Mouse (Mus musculus): ENCODE measurements around the gene Tmem63a. TPM values are rescaled to one million over a fixed set of nuclear protein-coding genes. Genes with fewer than 3 reads are reported as not detected.

Gene Tmem63a
- polyA plus RNA-seq, 1 experiment from 2014 or later: 5.8 TPM

DNA sequence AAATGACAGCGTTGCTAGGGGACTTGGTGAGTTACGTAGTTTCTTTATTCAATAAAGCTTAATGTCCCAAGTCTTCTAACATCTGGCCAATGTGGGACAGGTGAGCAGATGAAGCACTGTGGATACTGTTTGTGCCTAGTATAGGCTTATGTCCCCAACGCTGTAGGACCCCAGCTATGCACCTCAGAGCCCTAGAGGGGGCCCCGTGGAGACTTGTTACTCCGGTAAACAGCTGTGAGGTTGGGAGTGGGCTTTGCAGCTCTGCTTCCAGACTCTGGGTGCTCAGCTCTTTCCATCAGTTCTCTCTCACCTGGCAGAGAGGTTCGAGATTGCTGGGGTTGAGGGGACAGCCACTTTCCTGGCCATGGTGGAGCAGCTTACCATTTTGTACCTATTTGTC lies 36.8 kb upstream of the Tmem63a start:
- no peak overlapping the region; the same call in 1 of the 2 replicates for H3K27ac ChIP-seq (ENCODE audit: low read depth, low read length)
- no peak for ATAC-seq (replicated peaks; ENCODE audit: insufficient number of reproducible peaks, low FRiP score, low TSS enrichment)
- 60% methylated on average over 6 of the region's 6 CpGs for WGBS (ENCODE audit: insufficient replicate concordance)

DNA sequence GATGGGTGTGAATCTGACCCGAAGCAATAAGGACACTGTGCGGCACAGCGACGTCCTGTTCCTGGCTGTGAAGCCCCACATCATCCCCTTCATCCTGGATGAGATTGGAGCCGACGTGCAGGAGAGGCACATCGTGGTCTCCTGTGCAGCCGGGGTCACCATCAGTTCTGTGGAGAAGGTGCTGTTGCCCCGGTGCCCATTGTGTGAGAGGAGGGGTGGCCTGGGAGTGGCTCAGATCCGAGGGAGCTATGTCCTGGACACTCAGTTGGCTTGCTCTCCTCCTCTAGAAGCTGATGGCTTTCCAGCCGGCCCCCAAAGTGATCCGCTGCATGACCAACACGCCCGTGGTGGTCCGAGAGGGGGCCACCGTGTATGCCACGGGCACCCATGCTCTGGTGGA lies 36.3 kb upstream of the Tmem63a start:
- no peak overlapping the region for H3K27ac ChIP-seq (ENCODE audit: low read depth, low read length)
- H3K9me3 ChIP-seq (replicated peaks; ENCODE audit: control insufficient read depth, low read length): no peaks in the 10 kb centered on the region
- WGBS (ENCODE audit: insufficient replicate concordance): 89% methylated on average over 17 of the region's 17 CpGs
- H3K36me3 ChIP-seq (ENCODE audit: control insufficient read depth, insufficient read depth, low read length): peaks cover 13% of the 10 kb centered on the region
- peak overlapping the region; percentile 87 for H3K4me2 ChIP-seq
- peak overlapping the region; percentile 88 for H3K9ac ChIP-seq (ENCODE audit: low read depth, low read length)
- H3K27me3 ChIP-seq (ENCODE audit: control insufficient read depth, insufficient read depth, low read length): no peaks in the 10 kb centered on the region
- ATAC-seq (replicated peaks; ENCODE audit: insufficient number of reproducible peaks, low FRiP score, low TSS enrichment): no peak
- peaks cover 5% of the 10 kb centered on the region; the same call in 1 of the 2 replicates for H3K4me1 ChIP-seq (ENCODE audit: control insufficient read depth, insufficient read depth, low read length)
- peak overlapping the region; percentile 78 for H3K4me3 ChIP-seq (ENCODE audit: low read depth, low read length)

More for the DNA sequence above, 36.8 kb upstream of the Tmem63a start:
- H3K9ac ChIP-seq (ENCODE audit: low read depth, low read length): peak overlapping the region; percentile 88
- H3K4me1 ChIP-seq (ENCODE audit: control insufficient read depth, insufficient read depth, low read length): peaks cover 5% of the 10 kb centered on the region; the same call in 1 of the 2 replicates
- H3K4me2 ChIP-seq: peak overlapping the region; percentile 87
- H3K4me3 ChIP-seq (ENCODE audit: low read depth, low read length): peak overlapping the region; percentile 78
- H3K36me3 ChIP-seq (ENCODE audit: control insufficient read depth, insufficient read depth, low read length): peaks cover 13% of the 10 kb centered on the region
- no peaks in the 10 kb centered on the region for H3K9me3 ChIP-seq (replicated peaks; ENCODE audit: control insufficient read depth, low read length)
- no peaks in the 10 kb centered on the region for H3K27me3 ChIP-seq (ENCODE audit: control insufficient read depth, insufficient read depth, low read length)

DNA sequence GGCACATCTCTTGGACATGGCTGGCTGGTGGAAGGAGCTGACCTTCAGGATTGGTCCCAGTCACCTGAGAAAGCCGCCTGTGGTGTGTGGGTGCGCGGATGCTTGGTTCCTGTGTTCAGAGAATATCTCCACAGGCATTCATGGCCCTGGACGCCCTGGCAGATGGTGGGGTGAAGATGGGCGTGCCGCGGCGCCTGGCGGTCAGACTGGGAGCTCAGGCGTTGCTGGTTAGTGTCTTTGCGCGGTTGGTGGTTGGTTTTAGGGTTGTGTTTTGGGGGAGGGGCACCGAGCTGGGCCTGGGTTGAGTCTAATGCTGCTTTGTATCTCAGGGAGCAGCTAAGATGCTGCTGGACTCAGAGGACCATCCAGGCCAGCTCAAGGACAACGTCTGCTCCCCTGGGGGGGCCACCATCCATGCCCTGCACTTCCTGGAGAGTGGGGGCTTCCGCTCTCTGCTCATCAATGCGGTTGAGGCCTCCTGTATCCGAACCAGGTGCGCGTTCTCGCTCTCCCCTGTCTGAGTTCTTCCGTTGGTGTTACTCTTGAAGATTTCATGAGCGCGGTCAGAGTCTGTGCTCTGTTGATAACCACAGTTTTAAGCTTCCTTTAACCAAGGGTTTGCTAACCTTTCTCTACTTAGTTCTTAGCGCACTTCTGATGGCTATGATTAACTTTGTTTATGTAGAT lies 35.5 kb upstream of the Tmem63a start:
- ATAC-seq (replicated peaks; ENCODE audit: insufficient number of reproducible peaks, low FRiP score, low TSS enrichment): no peak
- Histone ChIP-seq H3K4me2 (peak overlapping the region; percentile 87), H3K27ac (ENCODE audit: low read depth, low read length) (no peak overlapping the region), H3K9ac (ENCODE audit: low read depth, low read length) (no peak overlapping the region), H3K4me1 (ENCODE audit: control insufficient read depth, insufficient read depth, low read length) (peaks cover 5% of the 10 kb centered on the region), H3K27me3 (ENCODE audit: control insufficient read depth, insufficient read depth, low read length) (no peaks in the 10 kb centered on the region; the same call in 1 of the 2 replicates), H3K9me3 (replicated peaks; ENCODE audit: control insufficient read depth, low read length) (no peaks in the 10 kb centered on the region), H3K36me3 (ENCODE audit: control insufficient read depth, insufficient read depth, low read length) (peaks cover 13% of the 10 kb centered on the region), H3K4me3 (ENCODE audit: low read depth, low read length) (peak overlapping the region; percentile 78)
- WGBS (ENCODE audit: insufficient replicate concordance): 82% methylated on average over 24 of the region's 24 CpGs

DNA sequence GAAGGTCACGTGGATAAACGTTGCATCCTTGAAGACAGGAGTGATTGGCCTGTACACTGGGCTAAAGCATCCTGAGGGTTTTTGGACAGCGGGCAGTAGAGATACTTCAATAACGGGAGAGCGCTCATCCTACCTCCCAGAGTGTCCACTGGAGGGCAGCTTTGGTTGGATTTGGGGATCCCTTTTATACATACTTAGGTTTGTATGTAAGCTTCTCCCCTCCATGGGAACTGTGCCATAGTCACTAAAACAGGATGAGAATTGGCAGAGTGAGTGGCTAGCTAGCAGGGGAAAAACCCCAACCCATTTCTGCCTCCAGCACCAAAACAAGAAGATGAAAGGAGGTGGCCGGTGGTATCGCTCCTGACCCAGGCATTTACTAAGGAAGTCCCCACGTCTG lies 31.0 kb upstream of the Tmem63a start:
- 38% methylated on average over 8 of the region's 8 CpGs for WGBS (ENCODE audit: insufficient replicate concordance)
- H3K4me2 ChIP-seq: peak overlapping the region; percentile 56
- ATAC-seq (replicated peaks; ENCODE audit: insufficient number of reproducible peaks, low FRiP score, low TSS enrichment): no peak
- no peak overlapping the region; the same call in 1 of the 2 replicates for H3K27ac ChIP-seq (ENCODE audit: low read depth, low read length)
- H3K9me3 ChIP-seq (replicated peaks; ENCODE audit: control insufficient read depth, low read length): no peaks in the 10 kb centered on the region
- no peak overlapping the region for H3K4me3 ChIP-seq (ENCODE audit: low read depth, low read length)
- H3K9ac ChIP-seq (ENCODE audit: low read depth, low read length): no peak overlapping the region
- H3K4me1 ChIP-seq (ENCODE audit: control insufficient read depth, insufficient read depth, low read length): no peaks in the 10 kb centered on the region; the same call in none of the 2 replicates
- H3K36me3 ChIP-seq (ENCODE audit: control insufficient read depth, insufficient read depth, low read length): peaks cover 11% of the 10 kb centered on the region
- no peaks in the 10 kb centered on the region; the same call in 1 of the 2 replicates for H3K27me3 ChIP-seq (ENCODE audit: control insufficient read depth, insufficient read depth, low read length)

DNA sequence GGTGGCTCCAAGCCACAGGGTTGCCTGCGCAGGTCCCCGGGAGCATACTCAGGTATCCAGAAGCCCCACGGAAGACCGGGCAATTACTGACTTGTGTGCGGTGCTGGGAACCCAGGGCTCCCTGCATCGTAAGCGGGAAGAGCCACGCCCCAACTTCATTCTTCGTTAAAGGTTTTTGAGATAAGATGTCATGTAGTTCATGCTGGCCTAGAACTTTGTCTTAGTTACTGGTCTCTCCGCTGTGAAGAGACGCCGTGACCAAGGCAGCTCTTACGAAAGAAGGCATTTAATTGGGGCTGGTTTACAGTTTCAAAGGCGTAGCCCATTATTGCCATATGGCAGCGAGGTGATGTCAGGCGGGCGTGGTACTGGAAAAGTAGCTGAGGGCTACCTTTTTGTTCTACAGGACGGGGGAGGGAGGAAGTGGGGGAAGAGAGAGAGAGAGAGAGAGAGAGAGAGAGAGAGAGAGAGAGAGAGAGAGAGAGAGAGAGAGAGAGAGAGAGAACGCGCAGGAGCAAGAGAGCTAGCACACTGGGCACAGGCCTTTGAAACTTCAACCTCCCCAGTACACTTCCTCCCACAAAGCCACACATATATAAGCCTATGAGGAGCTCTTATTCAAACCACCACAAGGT lies 30.4 kb upstream of the Tmem63a start:
- Histone ChIP-seq H3K9ac (ENCODE audit: low read depth, low read length) (no peak overlapping the region), H3K36me3 (ENCODE audit: control insufficient read depth, insufficient read depth, low read length) (peaks cover 5% of the 10 kb centered on the region), H3K27ac (ENCODE audit: low read depth, low read length) (no peak overlapping the region; the same call in 1 of the 2 replicates), H3K9me3 (replicated peaks; ENCODE audit: control insufficient read depth, low read length) (no peaks in the 10 kb centered on the region), H3K27me3 (ENCODE audit: control insufficient read depth, insufficient read depth, low read length) (no peaks in the 10 kb centered on the region; the same call in 1 of the 2 replicates), H3K4me2 (peak overlapping the region; percentile 56), H3K4me3 (ENCODE audit: low read depth, low read length) (no peak overlapping the region), H3K4me1 (ENCODE audit: control insufficient read depth, insufficient read depth, low read length) (no peaks in the 10 kb centered on the region; the same call in 1 of the 2 replicates)
- ATAC-seq (replicated peaks; ENCODE audit: insufficient number of reproducible peaks, low FRiP score, low TSS enrichment): no peak
- WGBS (ENCODE audit: insufficient replicate concordance): 42% methylated on average over 20 of the region's 20 CpGs

DNA sequence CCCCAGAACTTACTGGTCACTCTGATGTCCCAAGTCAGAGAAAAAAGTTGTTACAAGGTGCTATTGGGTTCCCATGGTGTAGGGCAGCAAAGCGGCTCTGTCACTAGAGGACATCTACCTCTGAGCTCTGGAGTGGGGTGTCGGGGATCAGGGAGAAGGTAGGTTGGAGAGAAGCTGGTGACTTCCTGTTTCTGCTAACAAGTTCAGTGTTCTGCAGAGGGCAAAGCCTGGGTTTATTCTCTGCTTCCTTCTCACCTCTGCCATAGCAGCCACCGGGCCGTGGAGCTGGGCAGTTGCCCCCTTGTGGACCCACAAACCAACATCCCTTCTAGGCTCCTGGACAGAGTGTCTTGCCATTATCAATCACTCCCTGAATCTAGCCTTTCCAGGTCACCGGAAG lies 29.4 kb upstream of the Tmem63a start:
- Histone ChIP-seq H3K36me3 (ENCODE audit: control insufficient read depth, insufficient read depth, low read length) (no peaks in the 10 kb centered on the region), H3K9ac (ENCODE audit: low read depth, low read length) (no peak overlapping the region), H3K4me1 (ENCODE audit: control insufficient read depth, insufficient read depth, low read length) (no peaks in the 10 kb centered on the region; the same call in 1 of the 2 replicates), H3K4me3 (ENCODE audit: low read depth, low read length) (no peak overlapping the region), H3K9me3 (replicated peaks; ENCODE audit: control insufficient read depth, low read length) (no peaks in the 10 kb centered on the region), H3K4me2 (no peak overlapping the region), H3K27ac (ENCODE audit: low read depth, low read length) (no peak overlapping the region), H3K27me3 (ENCODE audit: control insufficient read depth, insufficient read depth, low read length) (no peaks in the 10 kb centered on the region; the same call in 1 of the 2 replicates)
- ATAC-seq (replicated peaks; ENCODE audit: insufficient number of reproducible peaks, low FRiP score, low TSS enrichment): no peak
- WGBS (ENCODE audit: insufficient replicate concordance): 79% methylated on average over 5 of the region's 5 CpGs

DNA sequence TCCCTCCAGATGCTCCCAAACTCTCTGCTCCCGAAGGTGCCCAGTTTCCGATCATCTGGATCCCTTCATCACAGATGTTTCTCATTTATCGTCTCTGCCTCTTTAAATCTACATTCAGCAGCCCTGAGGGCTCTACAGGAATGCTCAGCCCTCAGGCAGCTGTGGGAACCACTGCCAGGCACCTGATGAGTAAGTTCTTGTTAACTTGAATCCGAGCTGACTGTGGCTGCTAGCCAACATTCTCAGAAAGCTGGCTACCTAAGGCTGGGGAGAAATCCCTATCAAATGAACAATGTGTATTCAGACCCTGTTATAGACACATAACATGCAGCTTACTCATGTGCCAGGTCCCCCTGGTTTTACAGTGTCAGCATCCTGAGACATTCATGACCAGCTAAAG lies 28.3 kb upstream of the Tmem63a start:
- H3K9me3 ChIP-seq (replicated peaks; ENCODE audit: control insufficient read depth, low read length): no peaks in the 10 kb centered on the region
- no peaks in the 10 kb centered on the region for H3K36me3 ChIP-seq (ENCODE audit: control insufficient read depth, insufficient read depth, low read length)
- no peak overlapping the region for H3K27ac ChIP-seq (ENCODE audit: low read depth, low read length)
- no peak overlapping the region for H3K9ac ChIP-seq (ENCODE audit: low read depth, low read length)
- H3K4me3 ChIP-seq (ENCODE audit: low read depth, low read length): no peak overlapping the region
- no peak for ATAC-seq (replicated peaks; ENCODE audit: insufficient number of reproducible peaks, low FRiP score, low TSS enrichment)
- 52% methylated on average over 4 of the region's 4 CpGs for WGBS (ENCODE audit: insufficient replicate concordance)
- no peaks in the 10 kb centered on the region; the same call in 1 of the 2 replicates for H3K27me3 ChIP-seq (ENCODE audit: control insufficient read depth, insufficient read depth, low read length)
- no peak overlapping the region for H3K4me2 ChIP-seq
- no peaks in the 10 kb centered on the region; the same call in 1 of the 2 replicates for H3K4me1 ChIP-seq (ENCODE audit: control insufficient read depth, insufficient read depth, low read length)

DNA sequence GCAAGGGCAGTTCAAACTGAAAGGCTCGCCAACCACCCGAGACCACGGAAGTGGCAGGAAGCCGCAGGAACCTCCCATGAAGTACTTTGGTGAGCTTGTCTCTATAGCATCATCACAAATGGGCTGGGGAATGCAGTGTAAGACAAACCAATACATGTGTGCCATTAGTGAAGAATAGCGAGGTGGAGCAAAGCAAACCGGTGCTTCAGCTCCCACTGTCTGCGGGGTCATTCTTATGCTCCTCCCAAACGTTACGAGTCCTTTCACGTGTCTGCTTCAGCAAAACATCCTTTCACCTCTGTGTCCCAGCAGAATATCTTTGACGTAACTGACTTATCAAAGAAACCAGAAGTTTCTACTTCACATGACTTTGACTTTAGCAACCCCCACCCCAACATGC lies 25.7 kb upstream of the Tmem63a start:
- Histone ChIP-seq H3K9me3 (replicated peaks; ENCODE audit: control insufficient read depth, low read length) (no peaks in the 10 kb centered on the region), H3K4me3 (ENCODE audit: low read depth, low read length) (no peak overlapping the region), H3K4me2 (no peak overlapping the region), H3K36me3 (ENCODE audit: control insufficient read depth, insufficient read depth, low read length) (no peaks in the 10 kb centered on the region), H3K4me1 (ENCODE audit: control insufficient read depth, insufficient read depth, low read length) (no peaks in the 10 kb centered on the region; the same call in 1 of the 2 replicates), H3K27ac (ENCODE audit: low read depth, low read length) (no peak overlapping the region), H3K27me3 (ENCODE audit: control insufficient read depth, insufficient read depth, low read length) (no peaks in the 10 kb centered on the region; the same call in 1 of the 2 replicates), H3K9ac (ENCODE audit: low read depth, low read length) (no peak overlapping the region)
- 83% methylated on average over 11 of the region's 11 CpGs for WGBS (ENCODE audit: insufficient replicate concordance)
- ATAC-seq (replicated peaks; ENCODE audit: insufficient number of reproducible peaks, low FRiP score, low TSS enrichment): no peak

Measured in heart, embryonic 11.5 days (tissue).